Mouse (Mus musculus) mouse embryonic stem cell (cell line): Measurements from ENCODE around the gene Syt1.

Experiments used
- in situ Hi-C, 2 experiments: fragments of 300-500 bp; cut with MboI; formaldehyde crosslinking; loops; 1 replicate in 1 of 2; 3 replicates in 1 of 2; pipeline ENCODE4 v1.14.3; 2019 to 2020; ENCODE audit warnings: low sequenced_read_pairs in 2 of 2, low pct_unique_long_range_greater_than_20kb in 1 of 2, mixed read lengths in 1 of 2; ENCODE audit not compliant: unreplicated experiment in 1 of 2

The Syt1 gene

GRCm38 (mm10) chr10:108448421-108448820 lies 562.4 kb downstream of the Syt1 start:
- in situ Hi-C loops: loop anchor here (25.0 kb wide), 1 partner anchor 286 kb away; the partner anchor contains the start of gene Ppp1r12a (in 2 of the 2)
